Mouse (Mus musculus) cerebellum, adult 2 months (tissue): ENCODE data around the gene Cherp.

Source experiments
- CTCF ChIP-seq: fragments of 200-500 bp; IDR thresholded peaks from 2 replicates; pipeline ENCODE4 v1.5.1; 2011; ENCODE audit warnings: low read depth, mild to moderate bottlenecking, control low read depth, low read length, moderate library complexity, borderline replicate concordance; ENCODE audit not compliant: insufficient read depth
- POLR2A ChIP-seq: fragments of 200-500 bp; IDR thresholded peaks from 2 replicates; pipeline ENCODE4 v1.6.1; 2011; ENCODE audit warnings: low read length, control low read depth, borderline replicate concordance; ENCODE audit not compliant: insufficient read depth

- TF ChIP-seq CTCF (no peak), POLR2A (no peak)
Observed at GRCm38 (mm10) chr8:72470684-72471083, 4.3 kb downstream of the Cherp start.
